Mouse (Mus musculus) cerebellum, adult 2 months (tissue): ENCODE results near the gene Rgs19.

Experiments used
- CTCF ChIP-seq: fragments of 200-500 bp; IDR thresholded peaks from 2 replicates; pipeline ENCODE4 v1.5.1; 2011; ENCODE audit warnings: low read depth, mild to moderate bottlenecking, control low read depth, low read length, moderate library complexity, borderline replicate concordance; ENCODE audit not compliant: insufficient read depth
- POLR2A ChIP-seq: fragments of 200-500 bp; IDR thresholded peaks from 2 replicates; pipeline ENCODE4 v1.6.1; 2011; ENCODE audit warnings: low read length, control low read depth, borderline replicate concordance; ENCODE audit not compliant: insufficient read depth

DNA sequence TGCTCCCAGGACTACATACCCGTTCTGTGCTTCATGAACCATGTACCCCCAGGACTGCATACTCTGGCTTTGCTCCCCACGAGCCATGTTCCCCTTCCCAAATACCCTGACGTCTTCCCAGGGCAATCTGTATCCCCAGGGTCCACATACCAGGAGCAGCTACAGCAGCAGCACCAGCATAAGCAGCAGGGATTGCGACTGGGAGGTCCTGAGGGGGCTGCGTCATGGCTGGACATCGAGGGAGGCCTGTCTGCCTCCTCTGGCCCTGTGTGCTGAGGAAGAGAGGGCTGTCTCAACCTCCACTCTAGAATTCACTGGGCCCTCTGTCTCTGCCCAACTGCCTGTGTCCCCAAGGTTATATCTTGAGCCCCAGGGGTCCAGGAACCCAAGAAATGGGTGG, 2.7 kb downstream of the Rgs19 start:
- TF ChIP-seq CTCF, result no peak
- TF ChIP-seq POLR2A, result no peak
